Mouse (Mus musculus) intestine, embryonic 14.5 days (tissue): ENCODE results near the gene Synrg. TPM values are rescaled to one million over a fixed set of nuclear protein-coding genes. Genes with fewer than 3 reads are reported as not detected.

Source experiments
- ATAC-seq: fragments of 200-750 bp; cut with Nextera tagmentation; replicated peaks from 2 replicates; pipeline ENCODE4 v1.8.0; 2017; ENCODE audit warnings: low read depth, moderate number of reproducible peaks, moderate TSS enrichment, moderate library complexity; ENCODE audit not compliant: low FRiP score, low TSS enrichment
- DNase-seq: peaks from one replicate; pipeline ENCODE4 v3.0.0-alpha.2; 2018; ENCODE audit warnings: low spot score
- H3K27ac ChIP-seq: fragments of 300-500 bp; sonication (generic); 2 replicates; pipeline ENCODE4 v1.5.1; 2014; ENCODE audit warnings: low read depth, mild to moderate bottlenecking, control low read depth
- H3K27me3 ChIP-seq: fragments of 300-500 bp; sonication (generic); replicated peaks from 2 replicates; pipeline ENCODE4 v1.6.1; 2014; ENCODE audit warnings: low read length, control low read depth; ENCODE audit not compliant: control insufficient read depth, insufficient read depth
- H3K36me3 ChIP-seq: fragments of 300-500 bp; sonication (generic); 2 replicates; pipeline ENCODE4 v1.6.1; 2014; ENCODE audit warnings: low read length, control low read depth; ENCODE audit not compliant: control insufficient read depth, insufficient read depth
- H3K4me1 ChIP-seq: fragments of 300-500 bp; sonication (generic); replicated peaks from 2 replicates; pipeline ENCODE4 v1.6.1; 2014; ENCODE audit warnings: low read length, control low read depth, mixed read lengths; ENCODE audit not compliant: control insufficient read depth, insufficient read depth
- H3K4me2 ChIP-seq: fragments of 300-500 bp; sonication (generic); 2 replicates; pipeline ENCODE4 v1.6.1; 2014; ENCODE audit warnings: low read length
- H3K4me3 ChIP-seq: fragments of 300-500 bp; sonication (generic); 2 replicates; pipeline ENCODE4 v1.5.1; 2014; ENCODE audit warnings: low read depth, low read length, control low read depth, mixed read lengths
- H3K9ac ChIP-seq: fragments of 300-500 bp; sonication (generic); 2 replicates; pipeline ENCODE4 v1.6.1; 2014; ENCODE audit warnings: mild to moderate bottlenecking, low read length
- H3K9me3 ChIP-seq: fragments of 300-500 bp; sonication (generic); 2 replicates; pipeline ENCODE4 v1.6.1; 2016; ENCODE audit warnings: low read length, control low read depth; ENCODE audit not compliant: control insufficient read depth
- WGBS: fragments of 180-500 bp; shearing (Covaris S2); extraction: QIAGEN DNeasy Blood & Tissue Kit; methylation state at CpG from one replicate; pipeline ENCODE4 v1.1.7; 2014; 5-methylcytosine and 5-hydroxymethylcytosine counted together
- polyA plus RNA-seq: library from polyadenylated mRNA; unstranded; fragments of >200 nt; fragmentation: Nextera tagmentation; extraction: Ambion mirVana; gene quantifications from 2 replicates; pipeline ENCODE4 v1.2.1, GENCODE M21; 2014

Synrg gene
- polyA plus RNA-seq, 1 experiment from 2014 or later = 10.9 TPM

- DNase-seq (peak; percentile 92), ATAC-seq (peak; percentile 94)
- peak within 1 kb of the TSS; percentile 78 for H3K27ac ChIP-seq
- H3K4me3 ChIP-seq = peak within 1 kb of the TSS; percentile 98
- WGBS = 1% methylated on average over 49 of the region's 49 CpGs
- peaks cover 39% of the 10 kb centered on the region for H3K36me3 ChIP-seq
- H3K4me2 ChIP-seq = peak within 1 kb of the TSS; percentile 84
- H3K4me1 ChIP-seq = peaks cover 3% of the 10 kb centered on the region; the same call in 1 of the 2 replicates
- peak within 1 kb of the TSS; percentile 89 for H3K9ac ChIP-seq
- no peaks in the 10 kb centered on the region for H3K9me3 ChIP-seq
- no peaks in the 10 kb centered on the region for H3K27me3 ChIP-seq
These were observed 22.0 kb upstream of the Synrg start, which contains the start of gene Ddx52 for GRCm38 (mm10) chr11:83941950-83942840. Gene Ddx52, plus strand, starts transcription at chr11:83942062.

GRCm38 (mm10) chr11:83956822-83957221, 7.4 kb upstream of the Synrg start:
- peaks cover 98% of the 10 kb centered on the region for H3K36me3 ChIP-seq
- H3K27me3 ChIP-seq = no peaks in the 10 kb centered on the region
- H3K4me3 ChIP-seq = no peak overlapping the region
- H3K9me3 ChIP-seq = no peaks in the 10 kb centered on the region
- no peak overlapping the region for H3K4me2 ChIP-seq
- ATAC-seq = no peak
- H3K9ac ChIP-seq = no peak overlapping the region
- no peak overlapping the region for H3K27ac ChIP-seq
- no peak for DNase-seq
- H3K4me1 ChIP-seq = no peaks in the 10 kb centered on the region
- 92% methylated on average over 2 of the region's 2 CpGs for WGBS

DNA sequence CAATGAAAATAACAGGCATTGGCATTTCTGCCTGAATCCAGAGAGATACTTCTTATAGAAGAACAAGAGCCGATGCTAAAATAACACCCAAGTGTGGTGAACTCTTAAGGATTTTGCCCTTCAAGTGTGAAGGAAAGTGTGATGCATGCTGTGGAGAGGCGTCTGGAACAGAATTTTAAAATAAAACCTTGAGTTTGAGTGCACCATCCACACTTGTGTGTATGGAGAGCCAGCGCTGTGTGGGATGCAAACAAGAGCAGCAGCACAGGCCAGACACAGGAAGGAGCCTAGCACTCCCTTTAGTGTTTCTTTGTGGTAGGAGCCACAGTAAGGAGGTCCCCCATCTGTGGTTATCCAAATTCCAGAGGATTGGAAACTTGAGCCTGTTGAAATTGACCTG, 2.2 kb upstream of the Synrg start:
- no peak overlapping the region for H3K4me3 ChIP-seq
- WGBS = 93% methylated on average over 3 of the region's 3 CpGs
- no peaks in the 10 kb centered on the region for H3K4me1 ChIP-seq
- no peaks in the 10 kb centered on the region for H3K27me3 ChIP-seq
- no peak overlapping the region for H3K4me2 ChIP-seq
- H3K27ac ChIP-seq = no peak overlapping the region
- no peaks in the 10 kb centered on the region for H3K9me3 ChIP-seq
- H3K36me3 ChIP-seq = peaks cover 60% of the 10 kb centered on the region
- no peak for ATAC-seq
- no peak overlapping the region for H3K9ac ChIP-seq
- DNase-seq = no peak

DNA sequence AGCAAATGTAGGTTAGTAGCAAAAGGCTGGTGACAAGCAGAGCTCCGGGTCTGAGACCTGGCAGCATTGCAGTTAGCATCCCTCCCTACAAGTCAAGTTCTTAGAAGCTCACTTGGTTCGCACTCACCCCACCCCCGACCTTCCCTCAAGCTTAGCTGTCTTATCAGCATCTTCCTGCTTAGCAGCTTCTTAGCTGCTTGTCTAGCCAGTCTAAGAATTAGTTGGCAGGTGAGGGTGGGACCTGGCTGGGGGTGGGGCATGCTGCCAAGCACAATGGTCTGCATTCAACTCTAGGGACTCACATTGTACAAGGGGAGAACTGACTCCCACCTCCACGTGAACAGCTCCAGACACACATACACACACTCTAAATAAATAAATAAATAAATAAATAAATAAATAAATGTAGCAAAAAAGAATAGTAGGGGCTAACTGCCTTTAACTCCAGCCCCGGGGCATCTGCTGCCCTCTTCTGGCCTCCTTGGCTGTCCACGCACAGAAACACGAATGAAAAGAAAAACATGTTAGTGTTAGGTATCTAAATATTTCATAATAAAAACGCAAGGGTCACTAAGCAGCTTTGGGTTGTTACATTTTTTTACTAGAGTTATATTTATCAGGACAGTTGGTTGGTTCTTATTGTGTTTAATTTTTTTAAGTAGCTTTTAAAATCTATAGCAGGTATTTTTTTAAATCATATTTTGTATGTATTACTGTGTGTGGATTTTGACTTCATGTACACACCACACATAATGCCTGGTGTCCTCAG, 3.4 kb downstream of the Synrg start:
- ATAC-seq = peak; percentile 33; the same call in 1 of the 2 replicates
- Histone ChIP-seq H3K4me1 (no peaks in the 10 kb centered on the region), H3K4me3 (no peak overlapping the region), H3K9me3 (no peaks in the 10 kb centered on the region), H3K9ac (no peak overlapping the region), H3K4me2 (no peak overlapping the region), H3K36me3 (peaks cover 14% of the 10 kb centered on the region), H3K27ac (no peak overlapping the region), H3K27me3 (no peaks in the 10 kb centered on the region)
- WGBS = 47% methylated on average over 8 of the region's 8 CpGs
- peak; percentile 59 for DNase-seq

GRCm38 (mm10) chr11:83968205-83968575, 4.0 kb downstream of the Synrg start:
- peaks cover 12% of the 10 kb centered on the region; the same call in 1 of the 2 replicates for H3K36me3 ChIP-seq
- WGBS = 83% methylated on average over 6 of the region's 6 CpGs
- DNase-seq = no peak

GRCm38 (mm10) chr11:83969040-83969439, 4.8 kb downstream of the Synrg start:
- no peak overlapping the region for H3K9ac ChIP-seq
- DNase-seq = no peak
- no peak overlapping the region for H3K4me2 ChIP-seq
- no peaks in the 10 kb centered on the region for H3K9me3 ChIP-seq
- no peak overlapping the region for H3K27ac ChIP-seq
- no peaks in the 10 kb centered on the region for H3K27me3 ChIP-seq
- peaks cover 12% of the 10 kb centered on the region; the same call in 1 of the 2 replicates for H3K36me3 ChIP-seq
- no peaks in the 10 kb centered on the region for H3K4me1 ChIP-seq
- WGBS = 98% methylated on average over 3 of the region's 3 CpGs
- no peak for ATAC-seq
- H3K4me3 ChIP-seq = no peak overlapping the region

More at GRCm38 (mm10) chr11:83968205-83968575, 4.0 kb downstream of the Synrg start:
- Histone ChIP-seq H3K9ac (no peak overlapping the region), H3K4me3 (no peak overlapping the region), H3K4me2 (no peak overlapping the region), H3K27ac (no peak overlapping the region), H3K9me3 (no peaks in the 10 kb centered on the region), H3K27me3 (no peaks in the 10 kb centered on the region), H3K4me1 (no peaks in the 10 kb centered on the region)
- no peak for ATAC-seq

DNA sequence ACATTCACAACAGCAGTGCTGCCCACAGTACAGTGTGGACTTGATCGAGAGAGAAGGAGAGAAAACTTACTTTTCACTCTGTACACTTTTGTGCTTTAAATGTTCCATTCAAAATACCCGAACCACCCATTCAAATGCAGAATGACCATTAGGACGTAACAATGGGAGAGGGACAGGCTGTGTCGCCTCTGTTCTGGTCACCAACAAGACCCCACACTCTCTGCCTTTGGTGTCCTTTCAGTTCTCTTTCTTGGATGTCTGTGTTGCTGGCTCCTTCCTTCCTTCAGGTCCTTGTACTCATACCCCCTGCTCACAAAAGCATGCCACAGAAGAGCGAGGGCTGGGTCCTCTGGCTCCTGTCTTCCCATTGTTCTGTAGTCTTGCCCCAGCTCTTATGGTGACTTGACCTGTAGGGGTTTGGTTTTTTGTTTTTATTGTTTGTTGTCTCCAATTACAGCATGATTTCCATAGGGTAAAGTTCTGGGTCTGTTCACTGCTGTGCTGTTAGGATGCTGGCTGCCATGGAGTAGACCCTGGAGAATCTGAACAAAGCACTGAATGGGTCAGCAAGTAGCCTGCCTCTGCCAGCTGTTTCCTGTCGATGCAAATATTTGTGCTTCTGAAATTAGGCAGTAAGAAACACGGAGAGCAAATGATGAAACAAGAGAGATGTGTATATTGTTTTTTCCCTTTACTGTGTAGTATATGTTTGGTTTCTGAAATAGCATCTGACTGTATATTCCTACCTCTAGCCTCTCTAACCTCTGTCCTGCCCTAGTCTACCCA, 10.5 kb downstream of the Synrg start:
- Histone ChIP-seq H3K27ac (no peak overlapping the region), H3K9me3 (no peaks in the 10 kb centered on the region), H3K4me3 (no peak overlapping the region), H3K27me3 (no peaks in the 10 kb centered on the region), H3K9ac (no peak overlapping the region), H3K4me1 (no peaks in the 10 kb centered on the region), H3K4me2 (no peak overlapping the region), H3K36me3 (peaks cover 29% of the 10 kb centered on the region)
- 73% methylated on average over 7 of the region's 7 CpGs for WGBS
- ATAC-seq = no peak
- no peak for DNase-seq

DNA sequence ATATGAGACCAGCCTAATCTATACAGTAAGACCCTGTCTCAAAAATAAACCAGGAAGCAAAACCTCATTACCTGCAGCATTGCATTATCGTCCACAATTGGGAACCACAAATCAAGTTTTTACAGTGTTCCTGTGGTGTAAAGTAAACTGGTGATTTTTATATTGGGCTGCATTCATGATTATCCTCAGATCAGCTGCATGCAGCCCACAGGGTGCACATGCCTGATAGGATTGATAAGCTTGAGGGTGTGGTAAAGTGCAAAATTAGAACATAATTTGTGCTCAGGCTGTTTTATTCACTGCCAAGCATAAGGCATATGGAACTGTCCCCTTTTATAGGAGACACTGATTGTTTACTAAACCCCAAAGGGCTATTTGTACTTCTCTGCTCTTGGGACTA, 11.3 kb downstream of the Synrg start:
- WGBS = 88% methylated on average over 1 of the region's 1 CpGs
- DNase-seq = no peak
- Histone ChIP-seq H3K4me3 (no peak overlapping the region), H3K36me3 (peaks cover 32% of the 10 kb centered on the region), H3K27me3 (no peaks in the 10 kb centered on the region), H3K9ac (no peak overlapping the region), H3K9me3 (no peaks in the 10 kb centered on the region), H3K27ac (no peak overlapping the region), H3K4me1 (no peaks in the 10 kb centered on the region), H3K4me2 (no peak overlapping the region)
- no peak for ATAC-seq
